24 mouse cellular contexts compared by ENCODE assay signal in genomic region chr5:20494010-20494409, GRCm38 (mm10).
DNase-seq lines count a peak whose midpoint lies in the region; ATAC-seq lines count a peak whose summit lies in the region.
"Had no signal": no experiment of that assay in that cellular context is flagged by ENCODE, and none has a peak within 500 bp of the region (broad histone marks: within the 10 kb centered on the region; RNA-seq: fewer than 3 reads in every experiment).

No protein-coding gene starts in this region.

- peak overlapping the region; percentile 17; the same call in 1 of the 2 replicates for H3K4me2 ChIP-seq in lung, embryonic 16.5 days (ENCODE audit: low read depth, low read length)
- no peak overlapping the region for H3K4me2 ChIP-seq in kidney, embryonic 16.5 days (replicated peaks; ENCODE audit: low read depth, low read length)
- H3K4me2 ChIP-seq: forebrain, embryonic 13.5 days; heart, embryonic 12.5 days; kidney, embryonic 15.5 days; limb, embryonic 15.5 days; liver, embryonic 15.5 days; midbrain, embryonic 11.5 days had no signal

- H3K27ac ChIP-seq in lung, embryonic 16.5 days (ENCODE audit: low read length): peak overlapping the region; percentile 13; the same call in 1 of the 2 replicates
- H3K27ac ChIP-seq in kidney, embryonic 16.5 days (ENCODE audit: low read length): no peak overlapping the region
- H3K27ac ChIP-seq: forebrain, embryonic 13.5 days; kidney, embryonic 15.5 days; limb, embryonic 15.5 days; liver, embryonic 15.5 days had no signal

- no peaks in the 10 kb centered on the region for H3K36me3 ChIP-seq in lung, embryonic 16.5 days (ENCODE audit: control insufficient read depth, insufficient read depth, low read length)
- H3K36me3 ChIP-seq in kidney, embryonic 16.5 days (ENCODE audit: insufficient read depth, low read length): no peaks in the 10 kb centered on the region
- H3K36me3 ChIP-seq: G1E; heart, embryonic 12.5 days; kidney, embryonic 15.5 days; limb, embryonic 15.5 days; liver, embryonic 15.5 days had no signal

- intact Hi-C loops in left cerebral cortex, postnatal 36 days (cut with DNase I): loop anchor here (5.0 kb wide), 1 partner anchor 47 kb away; no protein-coding TSS in a partner anchor

- H3K9ac ChIP-seq in lung, embryonic 16.5 days (ENCODE audit: low read length): no peak overlapping the region
- H3K9ac ChIP-seq in kidney, embryonic 16.5 days (replicated peaks; ENCODE audit: low read length): no peak overlapping the region
- H3K9ac ChIP-seq: forebrain, embryonic 13.5 days; heart, embryonic 12.5 days; kidney, embryonic 15.5 days; limb, embryonic 15.5 days; liver, embryonic 15.5 days had no signal

- no peaks in the 10 kb centered on the region for H3K4me1 ChIP-seq in lung, embryonic 16.5 days (replicated peaks; ENCODE audit: control insufficient read depth, insufficient read depth, low read length)
- no peaks in the 10 kb centered on the region for H3K4me1 ChIP-seq in kidney, embryonic 16.5 days (ENCODE audit: insufficient read depth, low read length)
- H3K4me1 ChIP-seq: forebrain, embryonic 13.5 days; kidney, embryonic 15.5 days; limb, embryonic 15.5 days; liver, embryonic 15.5 days had no signal

- ATAC-seq in lung, embryonic 16.5 days (ENCODE audit: low read depth): no peak
- no peak for ATAC-seq in kidney, embryonic 16.5 days (ENCODE audit: low FRiP score, low TSS enrichment)
- ATAC-seq: activated CD4-positive, CD25-positive, alpha-beta regulatory T cell, adult 4 months; forebrain, embryonic 13.5 days; hindbrain, embryonic 16.5 days; intestine, postnatal 0 days had no signal

- H3K9me3 ChIP-seq in lung, embryonic 16.5 days (ENCODE audit: control insufficient read depth, low read length): no peaks in the 10 kb centered on the region
- H3K9me3 ChIP-seq in kidney, embryonic 16.5 days (ENCODE audit: low read length): no peaks in the 10 kb centered on the region
- H3K9me3 ChIP-seq: forebrain, embryonic 13.5 days; G1E; heart, embryonic 12.5 days; kidney, embryonic 15.5 days; limb, embryonic 15.5 days; liver, embryonic 15.5 days had no signal

- H3K4me3 ChIP-seq in lung, embryonic 16.5 days (ENCODE audit: low read length): no peak overlapping the region
- H3K4me3 ChIP-seq in kidney, embryonic 16.5 days (ENCODE audit: low read length): no peak overlapping the region
- H3K4me3 ChIP-seq: forebrain, embryonic 13.5 days; heart, embryonic 12.5 days; kidney, embryonic 15.5 days; limb, embryonic 15.5 days; liver, embryonic 15.5 days had no signal

- 41% methylated on average over 6 of the region's 6 CpGs for WGBS in lung, embryonic 16.5 days
- 74% methylated on average over 6 of the region's 6 CpGs for WGBS in kidney, embryonic 16.5 days

- DNase-seq in frontal cortex, adult 2 months (ENCODE audit: extremely low spot score in 1 of 2, low spot score in 1 of 2): peak; percentile 49 to 73
- no peak for DNase-seq in frontal cortex, postnatal 14 days (ENCODE audit: low spot score in 2 of 2)
- DNase-seq in lung, postnatal 36 days: no peak
- peak; percentile 81 for DNase-seq in brain, adult 2 months (ENCODE audit: low read depth, low spot score)
- DNase-seq in left cerebral cortex, postnatal 36 days (ENCODE audit: low spot score in 2 of 2): peak; percentile 41 to 55
- no peak for DNase-seq in kidney, postnatal 4 days
- DNase-seq: adrenal gland, postnatal 10 days; cerebellum, adult 2 months; cerebellum, postnatal 36 days; heart, postnatal 14 days; lung, postnatal 4 days; spleen, adult 18-20 months had no signal

- H3K27me3 ChIP-seq in lung, embryonic 16.5 days (ENCODE audit: control insufficient read depth, insufficient read depth, low read depth, low read length): no peaks in the 10 kb centered on the region
- H3K27me3 ChIP-seq in kidney, embryonic 16.5 days (ENCODE audit: insufficient read depth, low read length): no peaks in the 10 kb centered on the region
- H3K27me3 ChIP-seq: forebrain, embryonic 13.5 days; heart, embryonic 12.5 days; kidney, embryonic 15.5 days; limb, embryonic 15.5 days; liver, embryonic 15.5 days had no signal

Comparison
In these comparisons a context has a peak if more than half of its experiments do, and no peak if none do; other contexts are left out.
1. DNase-seq: peak in frontal cortex, adult 2 months (2 of 2), brain, adult 2 months (single experiment) and left cerebral cortex, postnatal 36 days (2 of 2); none in frontal cortex, postnatal 14 days (0 of 2), lung, postnatal 36 days (single experiment) and kidney, postnatal 4 days (0 of 2).